Mouse (Mus musculus): ENCODE data around the gene Slc5a4b. TPM values are rescaled to one million over a fixed set of nuclear protein-coding genes. Genes with fewer than 3 reads are reported as not detected.
"Not testable (repeated sequence)": the region's sequence is repeated elsewhere in the genome, so short reads cannot be mapped to it uniquely, and the experiment has no call there.

Slc5a4b gene
- polyA plus RNA-seq, 1 experiment from 2014 or later: not detected

GRCm38 (mm10) chr10:76097368-76097767 is 13.4 kb downstream of the Slc5a4b start:
- H3K27me3 ChIP-seq (replicated peaks): no peaks in the 10 kb centered on the region
- WGBS: 63% methylated on average over 9 of the region's 9 CpGs
- no peak overlapping the region for H3K27ac ChIP-seq (ENCODE audit: poor library complexity, severe bottlenecking)
- ATAC-seq (ENCODE audit: insufficient number of reproducible peaks, low FRiP score): no peak
- no peaks in the 10 kb centered on the region for H3K9me3 ChIP-seq (replicated peaks)
- H3K4me2 ChIP-seq: no peak overlapping the region
- H3K4me3 ChIP-seq: no peak overlapping the region
- no peaks in the 10 kb centered on the region for H3K36me3 ChIP-seq
- H3K4me1 ChIP-seq (replicated peaks): no peaks in the 10 kb centered on the region
- no peak overlapping the region for H3K9ac ChIP-seq

GRCm38 (mm10) chr10:76096580-76096979 is 14.2 kb downstream of the Slc5a4b start:
- no peak overlapping the region for H3K4me3 ChIP-seq
- ATAC-seq (ENCODE audit: insufficient number of reproducible peaks, low FRiP score): no peak
- no peak overlapping the region for H3K27ac ChIP-seq (ENCODE audit: poor library complexity, severe bottlenecking)
- H3K9ac ChIP-seq: no peak overlapping the region
- H3K4me1 ChIP-seq (replicated peaks): no peaks in the 10 kb centered on the region
- H3K9me3 ChIP-seq (replicated peaks): no peaks in the 10 kb centered on the region
- H3K27me3 ChIP-seq (replicated peaks): no peaks in the 10 kb centered on the region
- no peak overlapping the region for H3K4me2 ChIP-seq
- WGBS: 81% methylated on average over 8 of the region's 8 CpGs
- no peaks in the 10 kb centered on the region for H3K36me3 ChIP-seq

- H3K27ac ChIP-seq (ENCODE audit: poor library complexity, severe bottlenecking); H3K9ac ChIP-seq; ATAC-seq (ENCODE audit: insufficient number of reproducible peaks, low FRiP score); H3K36me3 ChIP-seq; H3K4me3 ChIP-seq; H3K27me3 ChIP-seq (replicated peaks); H3K4me1 ChIP-seq (replicated peaks); H3K4me2 ChIP-seq: not testable (repeated sequence)
- WGBS: 81% methylated on average over 2 of the region's 2 CpGs
- peaks cover 19% of the 10 kb centered on the region; the same call in 1 of the 2 replicates for H3K9me3 ChIP-seq (replicated peaks)
Measured at GRCm38 (mm10) chr10:76077008-76077407, 33.8 kb downstream of the Slc5a4b start.

GRCm38 (mm10) chr10:76072080-76072479 is 38.7 kb downstream of the Slc5a4b start:
- H3K4me2 ChIP-seq; H3K27ac ChIP-seq (ENCODE audit: poor library complexity, severe bottlenecking); H3K27me3 ChIP-seq (replicated peaks); H3K4me1 ChIP-seq (replicated peaks); H3K4me3 ChIP-seq; ATAC-seq (ENCODE audit: insufficient number of reproducible peaks, low FRiP score); H3K9ac ChIP-seq; H3K36me3 ChIP-seq: not testable (repeated sequence)
- peaks cover 19% of the 10 kb centered on the region; the same call in 1 of the 2 replicates for H3K9me3 ChIP-seq (replicated peaks)
- WGBS: 89% methylated on average over 5 of the region's 5 CpGs

GRCm38 (mm10) chr10:76067674-76068613 is 42.8 kb downstream of the Slc5a4b start:
- ATAC-seq (ENCODE audit: insufficient number of reproducible peaks, low FRiP score): no peak
- no peaks in the 10 kb centered on the region for H3K27me3 ChIP-seq (replicated peaks)
- no peaks in the 10 kb centered on the region for H3K9me3 ChIP-seq (replicated peaks)
- H3K4me1 ChIP-seq (replicated peaks): no peaks in the 10 kb centered on the region
- H3K36me3 ChIP-seq: no peaks in the 10 kb centered on the region
- no peak overlapping the region for H3K4me2 ChIP-seq
- no peak overlapping the region for H3K27ac ChIP-seq (ENCODE audit: poor library complexity, severe bottlenecking)
- WGBS: 29% methylated on average over 12 of the region's 12 CpGs
- H3K4me3 ChIP-seq: no peak overlapping the region
- no peak overlapping the region for H3K9ac ChIP-seq

- no peaks in the 10 kb centered on the region for H3K4me1 ChIP-seq (replicated peaks)
- H3K27ac ChIP-seq (ENCODE audit: poor library complexity, severe bottlenecking): no peak overlapping the region
- no peaks in the 10 kb centered on the region for H3K27me3 ChIP-seq (replicated peaks)
- no peaks in the 10 kb centered on the region for H3K9me3 ChIP-seq (replicated peaks)
- 86% methylated on average over 5 of the region's 5 CpGs for WGBS
- no peak overlapping the region for H3K4me2 ChIP-seq
- no peak overlapping the region for H3K9ac ChIP-seq
- no peak overlapping the region for H3K4me3 ChIP-seq
- no peak for ATAC-seq (ENCODE audit: insufficient number of reproducible peaks, low FRiP score)
- H3K36me3 ChIP-seq: no peaks in the 10 kb centered on the region
Measured at GRCm38 (mm10) chr10:76062439-76062838, 48.3 kb downstream of the Slc5a4b start.

- 70% methylated on average over 11 of the region's 11 CpGs for WGBS
- Histone ChIP-seq H3K4me1 (replicated peaks) (peaks cover 8% of the 10 kb centered on the region), H3K4me3 (no peak overlapping the region), H3K27ac (ENCODE audit: poor library complexity, severe bottlenecking) (no peak overlapping the region), H3K4me2 (no peak overlapping the region), H3K36me3 (0 out of 2 replicates have a peak, but pooled peaks cover 3% of the 10 kb centered on the region), H3K9me3 (replicated peaks) (0 out of 2 replicates have a peak, but pooled peaks cover 9% of the 10 kb centered on the region), H3K9ac (no peak overlapping the region), H3K27me3 (replicated peaks) (no peaks in the 10 kb centered on the region)
- no peak for ATAC-seq (ENCODE audit: insufficient number of reproducible peaks, low FRiP score)
Measured at GRCm38 (mm10) chr10:76051860-76052259, 58.9 kb downstream of the Slc5a4b start.

GRCm38 (mm10) chr10:76048967-76049366 is 61.8 kb downstream of the Slc5a4b start:
- Histone ChIP-seq H3K4me2 (no peak overlapping the region), H3K4me3 (no peak overlapping the region), H3K27me3 (replicated peaks) (no peaks in the 10 kb centered on the region), H3K9me3 (replicated peaks) (0 out of 2 replicates have a peak, but pooled peaks cover 9% of the 10 kb centered on the region), H3K9ac (no peak overlapping the region), H3K36me3 (peaks cover 9% of the 10 kb centered on the region), H3K27ac (ENCODE audit: poor library complexity, severe bottlenecking) (no peak overlapping the region), H3K4me1 (replicated peaks) (peaks cover 18% of the 10 kb centered on the region)
- no peak for ATAC-seq (ENCODE audit: insufficient number of reproducible peaks, low FRiP score)
- WGBS: 46% methylated on average over 6 of the region's 6 CpGs

GRCm38 (mm10) chr10:76047182-76047869 is 63.4 kb downstream of the Slc5a4b start:
- Histone ChIP-seq H3K9ac (no peak overlapping the region), H3K27ac (ENCODE audit: poor library complexity, severe bottlenecking) (no peak overlapping the region), H3K4me1 (replicated peaks) (peaks cover 18% of the 10 kb centered on the region), H3K36me3 (peaks cover 15% of the 10 kb centered on the region), H3K27me3 (replicated peaks) (no peaks in the 10 kb centered on the region), H3K4me2 (no peak overlapping the region), H3K4me3 (no peak overlapping the region), H3K9me3 (replicated peaks) (0 out of 2 replicates have a peak, but pooled peaks cover 4% of the 10 kb centered on the region)
- 29% methylated on average over 5 of the region's 5 CpGs for WGBS
- no peak for ATAC-seq (ENCODE audit: insufficient number of reproducible peaks, low FRiP score)

- H3K4me3 ChIP-seq: no peak overlapping the region
- H3K9ac ChIP-seq: no peak overlapping the region
- peaks cover 18% of the 10 kb centered on the region for H3K4me1 ChIP-seq (replicated peaks)
- H3K27me3 ChIP-seq (replicated peaks): no peaks in the 10 kb centered on the region
- H3K27ac ChIP-seq (ENCODE audit: poor library complexity, severe bottlenecking): no peak overlapping the region
- 0 out of 2 replicates have a peak, but pooled peaks cover under 1% of the 10 kb centered on the region for H3K9me3 ChIP-seq (replicated peaks)
- H3K4me2 ChIP-seq: no peak overlapping the region
- no peak; the same call in 1 of the 2 replicates for ATAC-seq (ENCODE audit: insufficient number of reproducible peaks, low FRiP score)
- H3K36me3 ChIP-seq: peaks cover 15% of the 10 kb centered on the region
- WGBS: 4% methylated on average over 1 of the region's 1 CpGs
Measured at GRCm38 (mm10) chr10:76046754-76047153, 64.0 kb downstream of the Slc5a4b start.

GRCm38 (mm10) chr10:76045343-76045742 is 65.4 kb downstream of the Slc5a4b start:
- Histone ChIP-seq H3K27me3 (replicated peaks) (no peaks in the 10 kb centered on the region), H3K36me3 (peaks cover 28% of the 10 kb centered on the region), H3K27ac (ENCODE audit: poor library complexity, severe bottlenecking) (no peak overlapping the region), H3K9ac (no peak overlapping the region), H3K4me2 (no peak overlapping the region), H3K9me3 (replicated peaks) (no peaks in the 10 kb centered on the region), H3K4me1 (replicated peaks) (peaks cover 18% of the 10 kb centered on the region), H3K4me3 (no peak overlapping the region)
- no peak for ATAC-seq (ENCODE audit: insufficient number of reproducible peaks, low FRiP score)
- WGBS: 43% methylated on average over 5 of the region's 5 CpGs
